Mouse (Mus musculus) liver, embryonic 16.5 days (tissue): ENCODE measurements around the gene Spag9. TPM values are rescaled to one million over a fixed set of nuclear protein-coding genes. Genes with fewer than 3 reads are reported as not detected.
A peak's percentile ranks its signal among the peaks of the same experiment; 100 is the strongest.

Experiments used
- ATAC-seq: fragments of 200-750 bp; cut with Nextera tagmentation; 2 replicates; pipeline ENCODE4 v1.8.0; 2017; ENCODE audit warnings: low read depth, mild to moderate bottlenecking, moderate number of reproducible peaks, moderate library complexity
- H3K27ac ChIP-seq: fragments of 300-500 bp; sonication (generic); 2 replicates; pipeline ENCODE4 v1.5.1; 2014; ENCODE audit warnings: mild to moderate bottlenecking, low read length
- H3K27me3 ChIP-seq: fragments of 300-500 bp; sonication (generic); 2 replicates; pipeline ENCODE4 v1.6.1; 2014; ENCODE audit warnings: low read depth, low read length, mixed read lengths; ENCODE audit not compliant: control insufficient read depth, insufficient read depth
- H3K36me3 ChIP-seq: fragments of 300-500 bp; sonication (generic); 2 replicates; pipeline ENCODE4 v1.6.1; 2014; ENCODE audit warnings: mild to moderate bottlenecking; ENCODE audit not compliant: control insufficient read depth, insufficient read depth
- H3K4me1 ChIP-seq: fragments of 300-500 bp; sonication (generic); 2 replicates; pipeline ENCODE4 v1.6.1; 2014; ENCODE audit warnings: low read depth, low read length, mixed read lengths; ENCODE audit not compliant: control insufficient read depth
- H3K4me2 ChIP-seq: fragments of 300-500 bp; sonication (generic); 2 replicates; pipeline ENCODE4 v1.6.1; 2014; ENCODE audit warnings: low read depth, low read length, mixed read lengths
- H3K4me3 ChIP-seq: fragments of 300-500 bp; sonication (generic); 2 replicates; pipeline ENCODE4 v1.5.1; 2014; ENCODE audit warnings: low read depth, mild to moderate bottlenecking, low read length
- H3K9ac ChIP-seq: fragments of 300-500 bp; sonication (generic); 2 replicates; pipeline ENCODE4 v1.6.1; 2014; ENCODE audit warnings: low read depth, low read length
- H3K9me3 ChIP-seq: fragments of 300-500 bp; sonication (generic); replicated peaks from 2 replicates; pipeline ENCODE4 v1.6.1; 2016; ENCODE audit warnings: low read length; ENCODE audit not compliant: control insufficient read depth
- WGBS: fragments of 180-500 bp; shearing (Covaris S2); extraction: QIAGEN DNeasy Blood & Tissue Kit; methylation state at CpG from one replicate; pipeline ENCODE4 v1.1.7; 2014; ENCODE audit not compliant: insufficient replicate concordance; 5-methylcytosine and 5-hydroxymethylcytosine counted together
- polyA plus RNA-seq: library from polyadenylated mRNA; unstranded; fragments of >200 nt; fragmentation: Nextera tagmentation; extraction: Ambion mirVana; gene quantifications from 2 replicates; pipeline ENCODE4 v1.2.1, GENCODE M21; 2015

The Spag9 gene
- polyA plus RNA-seq, 1 experiment from 2014 or later = 10.5 TPM

GRCm38 (mm10) chr11:93957746-93958145 is 38.1 kb upstream of the Spag9 start:
- H3K4me2 ChIP-seq = no peak overlapping the region
- ATAC-seq = no peak
- no peak overlapping the region for H3K27ac ChIP-seq
- peaks cover 14% of the 10 kb centered on the region for H3K4me1 ChIP-seq
- peaks cover 11% of the 10 kb centered on the region for H3K36me3 ChIP-seq
- H3K4me3 ChIP-seq = no peak overlapping the region
- no peak overlapping the region for H3K9ac ChIP-seq
- no peaks in the 10 kb centered on the region for H3K27me3 ChIP-seq
- H3K9me3 ChIP-seq = no peaks in the 10 kb centered on the region
- 68% methylated on average over 4 of the region's 4 CpGs for WGBS

DNA sequence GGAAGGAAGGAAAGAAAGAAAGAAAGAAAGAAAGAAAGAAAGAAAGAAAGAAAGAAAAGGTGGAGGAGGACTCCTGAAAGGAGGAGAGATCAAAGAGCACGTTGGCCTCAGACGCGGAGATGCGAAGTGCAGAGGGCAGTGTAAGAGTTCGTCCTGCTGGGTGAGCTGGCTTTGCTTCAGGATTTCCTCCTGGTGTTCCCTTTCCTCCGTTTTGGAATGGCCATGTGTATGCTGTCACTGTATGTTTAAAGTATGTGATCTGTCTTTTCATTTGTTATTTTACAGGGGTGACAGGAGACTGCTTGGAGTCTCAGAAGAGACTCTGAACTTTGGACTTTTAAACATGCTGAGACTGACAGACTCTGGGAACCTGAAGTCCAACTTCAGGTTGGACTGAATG is 34.4 kb upstream of the Spag9 start:
- no peak overlapping the region for H3K27ac ChIP-seq
- 82% methylated on average over 6 of the region's 6 CpGs for WGBS
- H3K4me1 ChIP-seq = peaks cover 2% of the 10 kb centered on the region
- ATAC-seq = no peak
- H3K4me2 ChIP-seq = no peak overlapping the region
- H3K4me3 ChIP-seq = no peak overlapping the region
- H3K9me3 ChIP-seq = no peaks in the 10 kb centered on the region
- no peaks in the 10 kb centered on the region for H3K27me3 ChIP-seq
- H3K36me3 ChIP-seq = peaks cover 25% of the 10 kb centered on the region
- H3K9ac ChIP-seq = no peak overlapping the region

GRCm38 (mm10) chr11:93963013-93963412 is 32.9 kb upstream of the Spag9 start:
- H3K4me1 ChIP-seq = peaks cover 5% of the 10 kb centered on the region
- no peaks in the 10 kb centered on the region for H3K9me3 ChIP-seq
- no peak for ATAC-seq
- H3K36me3 ChIP-seq = peaks cover 25% of the 10 kb centered on the region
- 89% methylated on average over 4 of the region's 4 CpGs for WGBS
- no peak overlapping the region for H3K4me2 ChIP-seq
- H3K27me3 ChIP-seq = no peaks in the 10 kb centered on the region
- no peak overlapping the region for H3K4me3 ChIP-seq
- no peak overlapping the region for H3K27ac ChIP-seq
- no peak overlapping the region for H3K9ac ChIP-seq

DNA sequence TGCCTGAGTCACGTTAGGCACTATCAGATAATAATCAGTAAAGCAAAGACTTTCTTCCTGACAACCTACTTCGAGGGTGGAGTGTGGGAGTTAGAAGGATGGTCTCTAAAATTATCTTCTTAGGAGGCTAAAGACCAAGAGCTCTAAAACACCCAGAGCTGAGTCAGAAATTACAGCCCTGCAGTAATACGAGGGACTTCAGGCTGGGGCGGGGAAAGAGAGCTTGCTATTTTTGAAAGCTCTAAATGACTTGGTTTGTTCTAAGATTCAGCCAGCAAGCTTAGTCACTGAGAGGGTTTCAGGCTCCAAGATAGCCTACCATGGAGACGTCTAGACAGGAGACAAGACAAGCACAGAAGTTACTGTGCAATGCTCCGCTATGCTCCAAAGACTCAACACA is 30.5 kb upstream of the Spag9 start:
- ATAC-seq = no peak
- Histone ChIP-seq H3K4me3 (no peak overlapping the region), H3K4me1 (peaks cover 12% of the 10 kb centered on the region), H3K4me2 (no peak overlapping the region), H3K27me3 (no peaks in the 10 kb centered on the region), H3K9me3 (no peaks in the 10 kb centered on the region), H3K36me3 (peaks cover 21% of the 10 kb centered on the region), H3K9ac (no peak overlapping the region), H3K27ac (no peak overlapping the region)
- WGBS = 66% methylated on average over 6 of the region's 6 CpGs

GRCm38 (mm10) chr11:93967381-93967780 is 28.5 kb upstream of the Spag9 start:
- ATAC-seq = no peak

DNA sequence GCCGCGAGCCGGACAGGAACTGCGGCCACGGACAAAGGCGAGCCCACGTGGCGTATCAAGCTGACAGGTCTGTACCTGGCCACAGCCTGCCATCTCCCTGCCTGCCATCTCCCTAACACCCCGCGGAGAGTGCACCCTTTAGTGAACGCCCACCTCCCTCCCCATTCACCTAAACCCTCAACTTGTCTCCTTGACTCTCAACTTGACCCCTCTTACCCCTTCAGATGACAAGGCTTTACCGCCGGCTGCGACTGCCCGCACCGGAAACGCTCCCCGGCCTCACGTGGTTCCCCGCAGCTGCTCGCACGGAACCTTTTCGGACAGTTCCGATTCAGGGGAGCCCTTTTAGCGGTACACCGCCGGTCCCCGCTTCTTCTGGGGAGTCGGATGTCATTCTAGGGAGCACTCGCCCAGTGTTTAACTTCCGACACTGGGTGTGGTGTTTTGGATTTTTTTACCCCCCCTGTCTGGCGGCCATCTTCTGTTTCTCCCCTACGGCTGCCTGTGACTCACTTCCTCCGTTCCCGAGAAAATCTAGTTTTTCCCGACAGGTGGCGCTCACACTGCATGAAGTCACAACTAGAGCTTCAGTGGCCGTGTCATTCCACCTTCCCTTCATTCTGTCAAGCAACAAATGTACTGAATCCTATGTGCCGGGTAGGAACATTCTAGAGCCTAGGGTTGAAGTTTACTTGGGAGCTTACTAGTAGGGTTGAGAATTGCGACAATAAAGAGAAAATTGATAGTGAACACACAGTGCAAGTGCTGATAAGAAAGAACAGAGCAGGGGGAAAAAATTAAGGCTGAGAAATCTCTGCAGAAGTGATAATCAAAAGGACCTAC is 27.7 kb upstream of the Spag9 start, which contains the start of the genes Gm20390 and Nme1:
Gm20390 (minus strand) TSS at position 289 of the 843 bp plus-strand sequence.
Nme1 (minus strand) TSS at position 517 of the 843 bp plus-strand sequence.
- Histone ChIP-seq H3K9me3 (no peaks in the 10 kb centered on the region), H3K4me2 (peak within 1 kb of the TSS; percentile 91), H3K4me1 (peaks cover 12% of the 10 kb centered on the region), H3K27ac (peak within 1 kb of the TSS; percentile 74), H3K4me3 (peak within 1 kb of the TSS; percentile 84), H3K36me3 (peaks cover 12% of the 10 kb centered on the region), H3K27me3 (no peaks in the 10 kb centered on the region), H3K9ac (peak within 1 kb of the TSS; percentile 79)
- under 1% methylated on average over 40 of the region's 40 CpGs for WGBS
- peak; percentile 95 for ATAC-seq

More at GRCm38 (mm10) chr11:93967381-93967780, 28.5 kb upstream of the Spag9 start:
- H3K27me3 ChIP-seq = no peaks in the 10 kb centered on the region
- peak overlapping the region; percentile 84 for H3K4me3 ChIP-seq
- H3K27ac ChIP-seq = peak overlapping the region; percentile 74
- H3K36me3 ChIP-seq = peaks cover 16% of the 10 kb centered on the region
- peak overlapping the region; percentile 91 for H3K4me2 ChIP-seq
- WGBS = 2% methylated on average over 11 of the region's 11 CpGs
- H3K4me1 ChIP-seq = peaks cover 12% of the 10 kb centered on the region
- no peaks in the 10 kb centered on the region for H3K9me3 ChIP-seq
- peak overlapping the region; percentile 79 for H3K9ac ChIP-seq

- H3K9ac ChIP-seq = peak overlapping the region; percentile 63
- H3K4me1 ChIP-seq = peaks cover 12% of the 10 kb centered on the region
- peaks cover 12% of the 10 kb centered on the region for H3K36me3 ChIP-seq
- H3K27me3 ChIP-seq = no peaks in the 10 kb centered on the region
- WGBS = 31% methylated on average over 6 of the region's 6 CpGs
- H3K4me2 ChIP-seq = peak overlapping the region; percentile 91
- H3K9me3 ChIP-seq = no peaks in the 10 kb centered on the region
- peak overlapping the region; percentile 74 for H3K27ac ChIP-seq
- peak overlapping the region; percentile 84 for H3K4me3 ChIP-seq
- no peak for ATAC-seq
Observed at GRCm38 (mm10) chr11:93968848-93969128, 27.1 kb upstream of the Spag9 start.

GRCm38 (mm10) chr11:93969171-93969570 is 26.7 kb upstream of the Spag9 start:
- no peaks in the 10 kb centered on the region for H3K9me3 ChIP-seq
- peaks cover 11% of the 10 kb centered on the region for H3K36me3 ChIP-seq
- H3K4me3 ChIP-seq = peak overlapping the region; percentile 84
- no peak overlapping the region for H3K27ac ChIP-seq
- peak overlapping the region; percentile 91 for H3K4me2 ChIP-seq
- no peak for ATAC-seq
- no peak overlapping the region for H3K9ac ChIP-seq
- 86% methylated on average over 6 of the region's 6 CpGs for WGBS
- H3K4me1 ChIP-seq = peaks cover 12% of the 10 kb centered on the region
- no peaks in the 10 kb centered on the region for H3K27me3 ChIP-seq

DNA sequence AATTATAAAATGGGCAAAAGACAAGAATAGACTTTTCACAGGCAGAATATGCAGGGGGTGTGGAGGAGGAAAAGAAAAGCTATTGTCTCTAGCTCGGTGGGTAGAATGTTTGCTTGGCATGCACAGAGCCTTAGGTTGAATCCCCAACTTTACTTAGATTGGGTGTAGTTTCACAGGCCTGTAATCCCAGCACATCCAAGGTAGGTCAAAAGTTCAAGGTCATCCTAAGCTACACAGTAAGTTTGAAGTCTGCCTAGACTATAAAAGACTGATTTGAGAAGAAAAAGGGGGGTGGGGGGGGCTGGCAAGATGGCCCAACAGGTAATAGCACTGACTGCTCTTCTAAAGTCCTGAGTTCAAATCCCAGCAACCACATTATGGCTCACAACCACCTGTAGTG is 26.1 kb upstream of the Spag9 start:
- no peak overlapping the region for H3K9ac ChIP-seq
- no peaks in the 10 kb centered on the region for H3K27me3 ChIP-seq
- no peak overlapping the region for H3K27ac ChIP-seq
- WGBS = 69% methylated on average over 1 of the region's 1 CpGs
- H3K36me3 ChIP-seq = peaks cover 5% of the 10 kb centered on the region; the same call in 1 of the 2 replicates
- no peak overlapping the region for H3K4me2 ChIP-seq
- H3K4me3 ChIP-seq = no peak overlapping the region
- no peak for ATAC-seq
- H3K4me1 ChIP-seq = peaks cover 12% of the 10 kb centered on the region
- no peaks in the 10 kb centered on the region for H3K9me3 ChIP-seq
